Mouse (Mus musculus): ENCODE measurements around the gene Whrn. TPM values are rescaled to one million over a fixed set of nuclear protein-coding genes. Genes with fewer than 3 reads are reported as not detected.

The Whrn gene
- polyA plus RNA-seq, 1 experiment from 2014 or later: 3.1 TPM

Other genes with a start within 250 kb of the Whrn start
- gene Orm1, start 151.4 kb downstream of the Whrn start, polyA plus RNA-seq (2014; fragmentation: Nextera tagmentation; extraction: Ambion mirVana): not detected in 2 replicates
- not detected in 2 replicates for gene Orm3, start 139.8 kb downstream of the Whrn start, polyA plus RNA-seq (2014; fragmentation: Nextera tagmentation; extraction: Ambion mirVana)
- not detected in 2 replicates for gene Orm2, start 133.5 kb downstream of the Whrn start, polyA plus RNA-seq (2014; fragmentation: Nextera tagmentation; extraction: Ambion mirVana)
- gene Akna, start 92.6 kb downstream of the Whrn start, polyA plus RNA-seq (2014; fragmentation: Nextera tagmentation; extraction: Ambion mirVana): 1.9 and 2.2 TPM in 2 replicates
- gene Atp6v1g1, start 48.8 kb upstream of the Whrn start, polyA plus RNA-seq (2014; fragmentation: Nextera tagmentation; extraction: Ambion mirVana): 213 and 216 TPM in 2 replicates
- 3.5 and 5.6 TPM in 2 replicates for gene Tmem268, start 62.8 kb upstream of the Whrn start, polyA plus RNA-seq (2014; fragmentation: Nextera tagmentation; extraction: Ambion mirVana)
- gene Gm11213, start 109.3 kb upstream of the Whrn start, polyA plus RNA-seq (2014; fragmentation: Nextera tagmentation; extraction: Ambion mirVana): not detected in 2 replicates
- gene Tex48, start 126.4 kb upstream of the Whrn start, polyA plus RNA-seq (2014; fragmentation: Nextera tagmentation; extraction: Ambion mirVana): not detected in 2 replicates
- not detected in 2 replicates for gene Gm11214, start 167.4 kb upstream of the Whrn start, polyA plus RNA-seq (2014; fragmentation: Nextera tagmentation; extraction: Ambion mirVana)
- gene Tnfsf15, start 249.1 kb upstream of the Whrn start, polyA plus RNA-seq (2014; fragmentation: Nextera tagmentation; extraction: Ambion mirVana): not detected in 2 replicates

All from heart, embryonic 14.5 days (tissue).